Mouse (Mus musculus) thymus, adult 2 months (tissue): ENCODE measurements at regions not wholly inside any gene's neighbourhood (a gene's known extent, or its start where the extent isn't known, plus 50 kb on each side); places are given as distances from the start of the nearest gene placed in this dataset.

Experiments used
- DNase-seq: peaks from one replicate; pipeline ENCODE4 v3.0.0; 2021
- H3K27ac ChIP-seq: fragments of 200-500 bp; 2 replicates; pipeline ENCODE4 v1.5.1; 2012; ENCODE audit warnings: low read length, control low read depth; ENCODE audit not compliant: control insufficient read depth, insufficient read depth
- H3K27me3 ChIP-seq: fragments of 200-500 bp; 2 replicates; pipeline ENCODE4 v1.6.1; 2012; ENCODE audit warnings: mild to moderate bottlenecking, low read length, moderate library complexity, mixed read lengths; ENCODE audit not compliant: control insufficient read depth, insufficient read depth
- H3K36me3 ChIP-seq: fragments of 200-500 bp; 2 replicates; pipeline ENCODE4 v1.6.1; 2012; ENCODE audit warnings: mild to moderate bottlenecking, low read length, moderate library complexity; ENCODE audit not compliant: control insufficient read depth, insufficient read depth
- H3K4me1 ChIP-seq: fragments of 200-500 bp; replicated peaks from 2 replicates; pipeline ENCODE4 v1.6.1; 2012; ENCODE audit warnings: low read length; ENCODE audit not compliant: control insufficient read depth, insufficient read depth
- H3K4me3 ChIP-seq: fragments of 200-500 bp; 2 replicates; pipeline ENCODE4 v1.5.1; 2012; ENCODE audit warnings: mild to moderate bottlenecking, low read length, control low read depth, moderate library complexity; ENCODE audit not compliant: control insufficient read depth, insufficient read depth
- CTCF ChIP-seq: fragments of 200-500 bp; IDR thresholded peaks from 2 replicates; pipeline ENCODE4 v1.5.1; 2012; ENCODE audit warnings: mild to moderate bottlenecking, control low read depth, low read length, moderate library complexity, borderline replicate concordance; ENCODE audit not compliant: control insufficient read depth, poor library complexity, insufficient read depth; ENCODE audit errors: extremely low read depth
- POLR2A ChIP-seq: fragments of 200-500 bp; IDR thresholded peaks from 2 replicates; pipeline ENCODE4 v1.6.1; 2012; ENCODE audit warnings: mild to moderate bottlenecking, low read length, control low read depth, moderate library complexity; ENCODE audit not compliant: control insufficient read depth, poor library complexity, insufficient read depth; ENCODE audit errors: extremely low read depth
- WGBS: fragments of 180-500 bp; shearing (Covaris S2); methylation state at CpG from one replicate; pipeline ENCODE4 v1.1.7; 2018; 5-methylcytosine and 5-hydroxymethylcytosine counted together

GRCm38 (mm10) chr11:94838140-94838539 lies 55.6 kb upstream of the Tmem92 start:
- TF ChIP-seq CTCF (no peak), POLR2A (no peak)
- DNase-seq: peak; percentile 9
- WGBS: 73% methylated on average over 3 of the region's 3 CpGs

GRCm38 (mm10) chr11:94836347-94836746 lies 53.8 kb upstream of the Tmem92 start:
- DNase-seq: no peak

More at GRCm38 (mm10) chr11:94838140-94838539, 55.6 kb upstream of the Tmem92 start:
- Histone ChIP-seq H3K27ac (no peak overlapping the region), H3K4me1 (no peaks in the 10 kb centered on the region), H3K36me3 (no peaks in the 10 kb centered on the region), H3K4me3 (no peak overlapping the region), H3K27me3 (no peaks in the 10 kb centered on the region)

GRCm38 (mm10) chr11:94832246-94832985 lies 49.9 kb upstream of the Tmem92 start:
- H3K4me1 ChIP-seq: no peaks in the 10 kb centered on the region

More at GRCm38 (mm10) chr11:94836347-94836746, 53.8 kb upstream of the Tmem92 start:
- H3K27me3 ChIP-seq: no peaks in the 10 kb centered on the region
- TF ChIP-seq CTCF: no peak
- no peak for TF ChIP-seq POLR2A
- no peak overlapping the region for H3K27ac ChIP-seq
- H3K4me3 ChIP-seq: no peak overlapping the region
- H3K4me1 ChIP-seq: no peaks in the 10 kb centered on the region
- no peaks in the 10 kb centered on the region for H3K36me3 ChIP-seq

More at GRCm38 (mm10) chr11:94832246-94832985, 49.9 kb upstream of the Tmem92 start:
- DNase-seq: peak; percentile 70
- no peak overlapping the region for H3K27ac ChIP-seq
- H3K36me3 ChIP-seq: no peaks in the 10 kb centered on the region
- peak; percentile 89 for TF ChIP-seq CTCF
- no peak for TF ChIP-seq POLR2A
- no peak overlapping the region for H3K4me3 ChIP-seq
- 34% methylated on average over 13 of the region's 13 CpGs for WGBS
- H3K27me3 ChIP-seq: no peaks in the 10 kb centered on the region
